Mouse (Mus musculus) heart, postnatal 10 days (tissue): ENCODE data around the gene Cmtm8. TPM values are rescaled to one million over a fixed set of nuclear protein-coding genes. Genes with fewer than 3 reads are reported as not detected.

Source experiments
- DNase-seq, 2 experiments: peaks; one replicate each; pipeline ENCODE4 v3.0.0; 2021
- intact Hi-C: fragments of 180-260 bp; cut with DNase I; formaldehyde crosslinking; loops from one replicate; pipeline ENCODE4 v1.15.1; 2025
- total RNA-seq, 2 experiments: library from RNA; stranded (reverse); gene quantifications; 2 replicates each; pipeline ENCODE4 v1.2.3; 2021

Cmtm8 gene
- total RNA-seq, 2 experiments from 2014 or later = 13.1 to 13.6 TPM

- DNase-seq = no peak
- intact Hi-C loops = loop anchor here (10.0 kb wide), 1 partner anchor 475 kb away; no protein-coding TSS in a partner anchor
These were observed 54.0 kb downstream of the Cmtm8 start for GRCm38 (mm10) chr9:114789989-114790388.

GRCm38 (mm10) chr9:114789557-114789956 is 54.4 kb downstream of the Cmtm8 start:
- no peak for DNase-seq
- intact Hi-C loops = no loop called here

GRCm38 (mm10) chr9:114788697-114789096 is 55.3 kb downstream of the Cmtm8 start:
- intact Hi-C loops = no loop called here
- no peak for DNase-seq

- no peak for DNase-seq
- intact Hi-C loops = no loop called here
These were observed 56.2 kb downstream of the Cmtm8 start for GRCm38 (mm10) chr9:114787716-114788115.

DNA sequence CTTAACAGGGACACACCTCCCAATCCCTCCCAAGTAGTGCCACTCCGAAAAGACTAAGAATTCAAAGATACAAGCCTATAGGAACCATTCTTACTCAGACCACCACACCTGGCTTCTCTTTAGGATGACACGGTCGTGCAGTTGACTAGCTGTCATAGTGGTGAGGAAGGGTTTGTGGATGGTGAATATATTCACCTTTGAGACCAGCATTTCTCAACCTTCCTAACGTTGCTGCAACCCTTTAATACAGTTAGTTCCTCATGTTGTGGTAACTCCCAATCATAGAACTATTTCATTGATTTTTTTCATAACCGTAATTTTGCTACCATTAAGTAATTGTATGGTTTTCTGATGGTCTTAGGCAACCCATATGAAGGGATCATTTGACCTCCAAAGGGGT is 56.8 kb downstream of the Cmtm8 start:
- intact Hi-C loops = no loop called here

GRCm38 (mm10) chr9:114785432-114786125 is 58.4 kb downstream of the Cmtm8 start:
- DNase-seq = no peak
- intact Hi-C loops = no loop called here

More for the DNA sequence above, 56.8 kb downstream of the Cmtm8 start:
- DNase-seq = no peak

DNA sequence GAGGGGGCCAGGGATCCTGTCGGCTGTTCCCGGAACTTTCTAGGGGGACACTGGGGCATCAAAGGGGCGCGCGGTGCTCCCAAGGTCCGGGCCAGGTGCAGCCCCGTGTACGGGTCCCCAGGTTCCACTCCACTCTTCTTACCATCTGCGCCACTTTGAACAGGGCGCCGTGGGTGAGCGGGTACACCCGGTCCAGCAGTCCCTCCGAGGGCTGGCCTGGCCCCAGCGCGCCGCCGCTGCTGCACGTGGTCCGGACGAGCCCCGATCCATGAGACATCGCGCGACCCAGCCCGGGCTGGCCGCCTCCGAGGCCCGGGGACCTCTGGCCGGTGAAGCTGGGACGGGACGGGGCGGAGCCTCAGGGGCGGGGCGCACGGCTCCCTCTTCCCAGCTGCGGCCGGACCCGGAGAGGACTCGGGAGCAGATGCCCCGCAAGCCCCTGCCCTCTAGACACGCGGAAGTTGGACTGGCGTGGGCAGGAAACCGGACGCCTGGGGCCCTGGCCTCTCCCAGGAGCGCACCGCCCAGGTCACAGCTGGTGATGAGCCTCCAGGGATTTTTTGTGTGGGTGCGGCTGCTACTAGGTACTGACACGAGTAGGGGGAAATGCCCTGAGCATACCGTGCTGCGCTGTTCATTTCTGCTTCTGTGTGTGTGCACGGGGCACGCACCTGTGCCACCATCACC is 62.3 kb downstream of the Cmtm8 start, which contains the start of gene Cmtm7:
Gene Cmtm7, minus strand, starts transcription at position 331 of the 687 bp plus-strand sequence.
- intact Hi-C loops = no loop called here

GRCm38 (mm10) chr9:114780746-114781525 is 63.0 kb downstream of the Cmtm8 start:
- intact Hi-C loops = no loop called here
- DNase-seq = peak; percentile 61 to 69

More for the DNA sequence above, 62.3 kb downstream of the Cmtm8 start, which contains the start of gene Cmtm7:
- DNase-seq = peak; percentile 86

- DNase-seq = peak in 1 of 2 experiments; percentile 32
- intact Hi-C loops = no loop called here
These were observed 63.8 kb downstream of the Cmtm8 start for GRCm38 (mm10) chr9:114779984-114780745.

GRCm38 (mm10) chr9:114778877-114779276 is 65.1 kb downstream of the Cmtm8 start:
- no peak for DNase-seq
- intact Hi-C loops = no loop called here

DNA sequence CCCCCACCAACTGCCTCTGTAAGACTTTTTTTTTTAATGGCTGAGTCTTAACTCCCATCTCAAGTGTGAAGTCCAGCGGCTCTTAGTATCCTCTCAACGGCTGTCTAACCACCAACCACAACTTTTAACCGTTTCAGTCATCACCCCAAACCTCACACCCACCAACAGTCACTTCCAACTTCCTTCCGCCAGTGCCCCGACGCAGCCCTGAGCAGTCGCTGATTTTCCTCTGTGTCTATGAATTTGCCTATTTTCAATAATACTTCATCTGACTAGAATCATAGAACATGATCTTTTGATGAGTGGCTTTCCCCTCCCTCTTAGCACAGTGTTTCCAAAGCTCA is 65.9 kb downstream of the Cmtm8 start:
- intact Hi-C loops = no loop called here
- no peak for DNase-seq

GRCm38 (mm10) chr9:114777178-114778046 is 66.5 kb downstream of the Cmtm8 start:
- intact Hi-C loops = no loop called here
- no peak for DNase-seq

- intact Hi-C loops = no loop called here
- no peak for DNase-seq
These were observed 67.6 kb downstream of the Cmtm8 start for GRCm38 (mm10) chr9:114776361-114776760.

- intact Hi-C loops = loop anchor here (2.0 kb wide), 1 partner anchor 14 kb away; no protein-coding TSS in a partner anchor
- DNase-seq = peak; percentile 73 to 77
These were observed 68.7 kb downstream of the Cmtm8 start for GRCm38 (mm10) chr9:114775272-114775671.

DNA sequence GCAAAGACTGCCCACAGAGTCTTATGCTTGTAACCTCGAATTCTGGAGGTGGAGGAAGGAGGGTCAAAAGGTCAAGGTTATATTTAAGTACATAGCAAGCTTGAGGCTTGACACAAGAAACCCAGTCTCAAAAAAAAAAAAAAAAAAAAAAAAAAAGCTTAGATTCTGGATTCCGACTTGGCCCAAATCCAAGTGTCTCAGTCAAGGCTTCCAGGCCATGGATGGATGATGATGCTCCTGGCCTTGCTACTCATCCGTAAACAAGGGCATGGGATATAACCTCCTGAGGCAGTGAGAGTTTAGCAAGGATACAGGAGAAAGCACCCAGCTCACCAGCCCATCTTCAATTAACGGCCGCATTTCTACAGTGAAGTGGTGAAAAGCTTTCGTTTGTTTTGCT is 69.3 kb downstream of the Cmtm8 start:
- intact Hi-C loops = loop anchor here (2.0 kb wide), 1 partner anchor 14 kb away; no protein-coding TSS in a partner anchor
- DNase-seq = no peak

DNA sequence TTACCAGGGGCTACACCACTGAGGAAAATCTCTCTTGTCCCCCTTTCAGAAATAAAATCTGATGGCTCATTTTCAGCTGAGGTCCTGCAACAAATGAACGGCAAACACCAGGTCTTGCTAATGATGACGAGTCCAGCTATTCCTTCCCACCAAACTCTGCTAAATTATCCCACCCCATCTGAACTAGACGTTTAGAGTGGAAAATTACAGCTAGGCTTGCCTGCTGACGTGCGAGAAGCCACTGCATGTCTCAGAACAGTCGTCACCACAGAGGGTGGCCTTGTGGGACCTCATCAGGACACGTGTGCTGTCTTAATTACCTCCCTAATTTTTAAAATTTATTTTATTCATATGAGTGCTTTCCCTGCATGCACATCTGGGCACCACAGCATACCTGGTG is 72.4 kb downstream of the Cmtm8 start:
- DNase-seq = no peak
- intact Hi-C loops = no loop called here

DNA sequence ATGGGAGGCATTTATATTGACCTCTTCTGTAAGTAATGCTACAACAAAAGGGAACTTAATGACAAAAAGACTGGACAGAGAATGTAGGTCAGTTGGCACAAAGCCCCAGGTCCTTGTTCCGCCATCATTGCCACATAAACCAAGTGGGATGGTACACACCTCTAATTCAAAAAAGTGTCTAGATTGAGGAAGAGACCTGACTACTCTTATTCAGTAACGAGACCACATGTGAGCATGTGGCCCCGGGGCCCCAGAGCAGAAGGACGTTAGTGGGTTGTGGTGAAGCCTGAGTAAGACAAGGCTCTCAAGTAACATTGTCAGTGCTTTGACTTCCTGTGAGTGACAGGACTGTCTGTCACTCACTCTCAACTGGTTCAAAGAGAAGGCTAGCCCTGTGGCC is 73.7 kb downstream of the Cmtm8 start:
- no peak for DNase-seq
- intact Hi-C loops = no loop called here

GRCm38 (mm10) chr9:114768066-114768465 is 75.9 kb downstream of the Cmtm8 start:
- peak in 1 of 2 experiments; percentile 43 for DNase-seq

GRCm38 (mm10) chr9:114767507-114767906 is 76.4 kb downstream of the Cmtm8 start:
- intact Hi-C loops = no loop called here
- DNase-seq = no peak

More at GRCm38 (mm10) chr9:114768066-114768465, 75.9 kb downstream of the Cmtm8 start:
- intact Hi-C loops = no loop called here
